Mouse (Mus musculus) heart, embryonic 13.5 days (tissue): ENCODE results near the gene B3galt4. TPM values are rescaled to one million over a fixed set of nuclear protein-coding genes. Genes with fewer than 3 reads are reported as not detected.

Source experiments
- ATAC-seq: fragments of 200-750 bp; cut with Nextera tagmentation; 2 replicates; pipeline ENCODE4 v1.8.0; 2017; ENCODE audit warnings: moderate TSS enrichment; ENCODE audit not compliant: insufficient number of reproducible peaks, low FRiP score, low TSS enrichment; ENCODE audit errors: extremely low read depth
- H3K27ac ChIP-seq: fragments of 300-500 bp; sonication (generic); replicated peaks from 2 replicates; pipeline ENCODE4 v1.5.1; 2015; ENCODE audit warnings: moderate library complexity, mild to moderate bottlenecking, inconsistent platforms
- H3K27me3 ChIP-seq: fragments of 300-500 bp; sonication (generic); replicated peaks from 2 replicates; pipeline ENCODE4 v1.6.1; 2015; ENCODE audit warnings: mild to moderate bottlenecking, inconsistent platforms
- H3K36me3 ChIP-seq: fragments of 300-500 bp; sonication (generic); 2 replicates; pipeline ENCODE4 v1.6.1; 2015; ENCODE audit warnings: mild to moderate bottlenecking, inconsistent platforms
- H3K4me1 ChIP-seq: fragments of 300-500 bp; sonication (generic); 2 replicates; pipeline ENCODE4 v1.6.1; 2015; ENCODE audit warnings: inconsistent platforms
- H3K4me2 ChIP-seq: fragments of 300-500 bp; sonication (generic); 2 replicates; pipeline ENCODE4 v1.6.1; 2015; ENCODE audit warnings: inconsistent platforms, mild to moderate bottlenecking, moderate library complexity
- H3K4me3 ChIP-seq: fragments of 300-500 bp; sonication (generic); 2 replicates; pipeline ENCODE4 v1.5.1; 2015; ENCODE audit warnings: moderate library complexity, mild to moderate bottlenecking, inconsistent platforms
- H3K9ac ChIP-seq: fragments of 300-500 bp; sonication (generic); 2 replicates; pipeline ENCODE4 v1.6.1; 2015; ENCODE audit warnings: inconsistent platforms, mild to moderate bottlenecking, moderate library complexity
- H3K9me3 ChIP-seq: fragments of 300-500 bp; sonication (generic); 2 replicates; pipeline ENCODE4 v1.6.1; 2016; ENCODE audit warnings: inconsistent platforms
- WGBS: fragments of 180-500 bp; shearing (Covaris S2); methylation state at CpG from one replicate; pipeline ENCODE4 v1.1.7; 2015; ENCODE audit warnings: mixed read lengths; 5-methylcytosine and 5-hydroxymethylcytosine counted together
- polyA plus RNA-seq: library from polyadenylated mRNA; unstranded; fragments of >200 nt; fragmentation: Nextera tagmentation; extraction: Ambion mirVana; gene quantifications from 2 replicates; pipeline ENCODE4 v1.2.1, GENCODE M21; 2015

The B3galt4 gene
- polyA plus RNA-seq, 1 experiment from 2014 or later: 4.5 TPM

DNA sequence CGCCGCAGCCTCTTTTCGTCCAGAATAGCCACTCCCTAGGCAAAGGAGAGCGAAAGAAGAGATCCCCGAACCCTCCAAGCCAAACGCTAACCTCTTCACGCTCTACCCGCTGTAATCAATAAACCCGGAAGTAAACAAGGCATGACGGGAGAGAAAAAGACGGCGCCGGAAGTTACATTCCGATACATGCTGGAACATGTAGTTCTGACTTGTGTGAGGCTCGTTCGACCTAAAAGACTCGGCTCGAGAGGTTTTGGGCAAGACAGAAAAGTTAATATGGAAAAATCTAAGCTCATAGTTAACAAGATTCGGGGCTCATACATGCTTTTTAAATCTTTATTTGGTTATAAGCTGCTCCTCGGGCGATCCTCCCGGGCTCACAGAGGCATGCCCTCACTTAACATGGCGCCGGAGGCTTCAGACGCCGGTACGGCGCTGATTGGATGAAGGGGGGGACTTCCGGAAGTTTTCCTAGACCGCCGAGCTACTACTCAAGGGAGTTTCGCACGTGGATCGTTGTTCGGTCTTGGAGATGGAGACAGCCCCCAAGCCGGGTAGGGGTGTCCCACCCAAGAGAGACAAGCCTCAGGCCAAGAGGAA, 11.0 kb downstream of the B3galt4 start, which contains the start of the genes Pfdn6 and Wdr46:
TSS of gene Pfdn6 (minus strand) at position 138 of the 600 bp plus-strand sequence.
TSS of gene Wdr46 (plus strand) at position 455 of the 600 bp plus-strand sequence.
- WGBS: under 1% methylated on average over 36 of the region's 36 CpGs
- peak within 1 kb of the TSS; percentile 95 for H3K4me2 ChIP-seq

DNA sequence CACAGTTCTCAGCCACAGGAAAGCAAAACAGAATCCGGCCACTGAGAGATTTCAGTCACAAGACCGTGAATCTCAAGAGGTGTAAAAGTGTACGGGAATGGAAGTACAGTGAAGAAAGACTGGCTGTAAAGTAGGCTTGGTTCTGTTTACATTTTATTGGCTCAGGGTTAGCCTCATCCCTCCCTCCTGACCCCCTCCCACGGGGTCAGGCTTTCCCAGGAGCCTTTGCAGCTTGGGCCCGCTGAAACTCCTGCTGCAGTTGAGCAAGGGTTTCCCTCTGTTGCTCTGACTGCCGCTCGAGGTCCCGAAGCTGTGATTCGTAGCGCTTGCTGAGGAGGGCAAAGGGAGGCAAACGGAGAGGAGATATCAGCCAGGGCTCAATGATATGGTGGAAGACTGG, 12.5 kb downstream of the B3galt4 start:
- Histone ChIP-seq H3K4me2 (peak overlapping the region; percentile 95), H3K4me3 (peak overlapping the region; percentile 92), H3K36me3 (peaks cover 67% of the 10 kb centered on the region), H3K27ac (no peak overlapping the region), H3K4me1 (peaks cover 23% of the 10 kb centered on the region), H3K27me3 (no peaks in the 10 kb centered on the region), H3K9ac (no peak overlapping the region), H3K9me3 (no peaks in the 10 kb centered on the region)
- no peak for ATAC-seq
- 77% methylated on average over 11 of the region's 11 CpGs for WGBS

More for the DNA sequence above, 11.0 kb downstream of the B3galt4 start, which contains the start of the genes Pfdn6 and Wdr46:
- peak; percentile 64; the same call in 1 of the 2 replicates for ATAC-seq
- Histone ChIP-seq H3K36me3 (peaks cover 67% of the 10 kb centered on the region), H3K4me1 (peaks cover 23% of the 10 kb centered on the region), H3K4me3 (peak within 1 kb of the TSS; percentile 92), H3K9me3 (no peaks in the 10 kb centered on the region), H3K27ac (peak within 1 kb of the TSS; percentile 28; the same call in 1 of the 2 replicates), H3K27me3 (no peaks in the 10 kb centered on the region), H3K9ac (peak within 1 kb of the TSS; percentile 97)

DNA sequence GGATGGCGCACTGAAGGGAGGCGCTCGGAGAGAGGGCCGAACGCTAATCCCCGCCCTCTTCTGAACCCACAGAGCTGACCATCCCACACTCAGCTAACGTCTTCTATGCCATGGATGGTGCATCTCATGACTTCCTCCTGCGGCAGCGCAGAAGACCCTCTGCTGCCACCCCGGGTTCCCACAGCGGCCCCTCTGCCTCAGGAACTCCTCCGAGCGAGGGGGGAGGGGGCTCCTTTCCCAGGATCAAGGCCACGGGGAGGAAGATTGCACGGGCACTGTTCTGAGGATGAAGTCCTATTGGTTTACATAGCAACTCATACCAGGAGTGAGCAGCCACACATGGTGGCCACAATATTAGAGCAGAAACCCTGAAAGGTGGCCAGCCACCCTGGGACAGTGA, 14.3 kb downstream of the B3galt4 start:
- no peak overlapping the region for H3K4me3 ChIP-seq
- H3K4me1 ChIP-seq: peaks cover 23% of the 10 kb centered on the region
- H3K27me3 ChIP-seq: no peaks in the 10 kb centered on the region
- H3K4me2 ChIP-seq: no peak overlapping the region
- peaks cover 71% of the 10 kb centered on the region for H3K36me3 ChIP-seq
- H3K27ac ChIP-seq: no peak overlapping the region
- ATAC-seq: no peak
- no peaks in the 10 kb centered on the region for H3K9me3 ChIP-seq
- no peak overlapping the region for H3K9ac ChIP-seq
- WGBS: 79% methylated on average over 15 of the region's 15 CpGs

DNA sequence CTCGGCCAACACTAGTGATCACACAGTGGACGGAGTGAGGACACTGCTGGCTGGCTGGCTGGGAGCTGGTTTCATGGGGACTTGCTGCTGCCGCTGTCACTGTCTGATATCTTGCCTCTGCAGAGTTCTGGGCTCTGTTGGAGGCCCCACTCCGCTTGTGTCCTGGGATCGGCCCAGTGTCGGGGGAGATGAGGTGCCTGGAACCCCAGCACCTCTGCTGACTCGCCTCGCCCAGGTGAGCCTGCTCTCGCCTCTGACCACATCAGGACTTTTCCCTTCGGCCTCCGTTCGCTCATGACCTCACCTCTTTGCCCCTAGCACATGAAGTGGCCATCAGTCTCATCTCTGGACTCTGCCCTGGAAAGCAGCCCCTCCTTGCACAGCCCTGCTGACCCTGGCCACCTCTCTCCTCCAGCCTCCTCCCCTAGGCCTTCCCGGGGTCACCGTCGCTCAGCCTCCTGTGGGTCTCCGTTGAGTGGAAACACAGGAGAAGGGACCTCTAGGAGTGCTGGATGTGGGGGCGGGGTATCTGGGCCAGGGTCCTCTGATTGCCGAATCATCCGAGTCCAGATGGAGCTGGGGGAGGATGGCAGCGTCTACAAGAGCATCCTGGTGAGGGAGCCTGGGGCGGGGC, 15.7 kb downstream of the B3galt4 start:
- no peak overlapping the region for H3K4me2 ChIP-seq
- H3K27ac ChIP-seq: no peak overlapping the region
- H3K4me1 ChIP-seq: peaks cover 22% of the 10 kb centered on the region
- H3K36me3 ChIP-seq: peaks cover 71% of the 10 kb centered on the region
- no peak for ATAC-seq
- no peaks in the 10 kb centered on the region for H3K9me3 ChIP-seq
- no peaks in the 10 kb centered on the region for H3K27me3 ChIP-seq
- WGBS: 83% methylated on average over 21 of the region's 21 CpGs
- H3K4me3 ChIP-seq: no peak overlapping the region
- H3K9ac ChIP-seq: no peak overlapping the region

DNA sequence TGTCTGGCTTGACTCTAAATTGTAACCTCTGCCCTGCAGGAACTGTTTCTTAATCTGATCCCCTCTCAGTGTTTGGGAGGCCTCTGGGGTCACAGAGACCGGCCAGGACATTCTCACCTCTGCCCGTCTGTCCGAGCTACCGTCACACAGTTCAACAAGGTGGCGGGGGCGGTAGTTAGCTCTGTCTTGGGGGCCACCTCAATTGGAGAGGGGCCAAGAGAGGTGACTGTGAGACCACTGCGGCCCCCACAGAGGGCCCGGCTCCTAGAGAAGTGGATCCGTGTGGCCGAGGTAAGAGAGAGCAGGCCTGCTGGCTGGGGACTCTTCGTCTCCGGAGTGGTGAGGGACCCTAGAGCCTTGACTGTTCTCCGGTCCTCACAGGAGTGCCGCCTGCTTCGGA, 18.3 kb downstream of the B3galt4 start:
- ATAC-seq: no peak

DNA sequence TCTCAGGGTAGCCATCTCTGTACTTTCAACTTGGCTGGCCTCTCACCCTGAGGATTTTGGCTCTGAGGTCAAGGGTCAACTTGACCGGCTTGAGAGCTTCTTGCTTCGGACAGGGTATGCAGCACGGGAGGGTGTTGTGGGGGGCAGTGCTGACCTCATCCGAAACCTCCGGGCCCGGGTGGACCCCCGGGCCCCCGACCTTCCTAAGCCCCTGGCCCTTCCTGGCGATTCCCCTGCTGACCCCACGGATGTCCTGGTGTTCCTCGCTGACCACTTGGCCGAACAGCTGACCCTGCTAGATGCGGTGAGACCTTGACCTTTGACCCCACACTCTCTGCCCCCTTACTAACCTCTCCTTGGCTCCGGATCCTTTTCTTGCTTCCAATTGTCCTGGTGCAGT, 18.8 kb downstream of the B3galt4 start:
- Histone ChIP-seq H3K4me3 (no peak overlapping the region), H3K9me3 (no peaks in the 10 kb centered on the region), H3K36me3 (peaks cover 63% of the 10 kb centered on the region), H3K4me2 (no peak overlapping the region), H3K27ac (no peak overlapping the region), H3K4me1 (peaks cover 25% of the 10 kb centered on the region), H3K9ac (no peak overlapping the region), H3K27me3 (no peaks in the 10 kb centered on the region)
- ATAC-seq: no peak
- WGBS: 84% methylated on average over 14 of the region's 14 CpGs

More for the DNA sequence above, 18.3 kb downstream of the B3galt4 start:
- Histone ChIP-seq H3K4me2 (no peak overlapping the region), H3K9ac (no peak overlapping the region), H3K9me3 (no peaks in the 10 kb centered on the region), H3K27me3 (no peaks in the 10 kb centered on the region), H3K36me3 (peaks cover 62% of the 10 kb centered on the region), H3K4me1 (peaks cover 22% of the 10 kb centered on the region), H3K4me3 (no peak overlapping the region), H3K27ac (no peak overlapping the region)
- WGBS: 90% methylated on average over 15 of the region's 15 CpGs

DNA sequence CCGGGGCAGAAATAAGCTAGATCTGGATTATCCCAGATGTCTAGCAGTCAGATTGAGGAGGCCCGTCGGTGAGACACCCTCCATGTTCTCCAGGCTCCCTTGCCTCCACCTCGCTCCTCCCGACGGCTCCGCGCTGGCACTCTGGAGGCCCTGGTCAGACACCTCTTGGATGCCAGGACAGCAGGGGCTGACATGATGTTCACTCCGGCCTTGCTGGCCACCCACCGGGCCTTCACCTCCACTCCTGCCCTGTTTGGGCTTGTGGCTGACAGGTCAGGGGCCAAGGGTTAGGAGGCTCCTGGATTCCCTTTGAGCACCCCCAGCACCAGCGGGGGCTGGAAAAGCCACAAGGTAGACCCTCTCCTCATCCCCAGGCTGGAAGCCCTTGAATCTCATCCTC, 19.3 kb downstream of the B3galt4 start:
- H3K36me3 ChIP-seq: peaks cover 63% of the 10 kb centered on the region
- H3K4me2 ChIP-seq: no peak overlapping the region

DNA sequence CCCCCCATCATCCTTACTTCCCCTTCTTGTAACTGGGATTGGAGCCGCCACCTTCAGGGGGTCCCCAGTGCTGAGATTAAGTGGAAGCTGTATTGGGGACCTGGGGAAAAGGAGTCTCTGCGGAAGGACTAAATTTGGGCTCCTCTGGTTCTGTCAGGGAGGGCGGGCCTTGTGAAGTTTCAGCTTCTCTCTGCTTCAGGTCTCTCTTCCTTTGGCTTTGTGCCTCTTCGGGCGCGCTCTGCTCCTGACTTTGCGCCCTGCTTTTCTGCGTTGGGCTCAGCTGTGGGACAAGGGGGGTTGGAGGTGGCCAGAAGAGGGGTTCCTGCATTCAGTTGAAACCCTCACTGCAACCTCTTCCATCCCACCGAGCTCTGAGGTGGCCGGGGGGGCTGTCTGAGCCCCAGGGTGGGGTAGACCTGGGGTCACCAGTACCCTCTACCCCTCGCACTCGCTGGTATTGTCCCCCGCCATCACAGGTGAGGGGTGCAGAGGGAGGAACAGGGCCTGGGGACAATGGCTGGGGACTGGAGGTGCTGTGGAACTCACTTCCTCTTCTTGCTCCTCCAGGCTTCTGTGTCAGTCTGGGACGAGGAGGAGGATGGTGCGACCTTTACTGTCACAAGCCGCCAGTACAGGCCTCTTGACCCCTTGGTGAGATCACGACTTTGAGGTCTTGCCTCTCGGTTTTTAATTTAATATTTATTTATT, 20.0 kb downstream of the B3galt4 start:
- peak overlapping the region; percentile 100 for H3K4me2 ChIP-seq
- 39% methylated on average over 18 of the region's 18 CpGs for WGBS
- peaks cover 61% of the 10 kb centered on the region for H3K36me3 ChIP-seq
- peaks cover 25% of the 10 kb centered on the region for H3K4me1 ChIP-seq
- H3K9ac ChIP-seq: peak overlapping the region; percentile 98
- H3K4me3 ChIP-seq: peak overlapping the region; percentile 96
- H3K9me3 ChIP-seq: no peaks in the 10 kb centered on the region
- no peak overlapping the region for H3K27ac ChIP-seq
- ATAC-seq: no peak
- H3K27me3 ChIP-seq: no peaks in the 10 kb centered on the region

More for the DNA sequence above, 19.3 kb downstream of the B3galt4 start:
- Histone ChIP-seq H3K9me3 (no peaks in the 10 kb centered on the region), H3K4me3 (no peak overlapping the region), H3K9ac (no peak overlapping the region), H3K27me3 (no peaks in the 10 kb centered on the region), H3K4me1 (peaks cover 25% of the 10 kb centered on the region), H3K27ac (no peak overlapping the region)
- ATAC-seq: no peak
- WGBS: 86% methylated on average over 11 of the region's 11 CpGs

DNA sequence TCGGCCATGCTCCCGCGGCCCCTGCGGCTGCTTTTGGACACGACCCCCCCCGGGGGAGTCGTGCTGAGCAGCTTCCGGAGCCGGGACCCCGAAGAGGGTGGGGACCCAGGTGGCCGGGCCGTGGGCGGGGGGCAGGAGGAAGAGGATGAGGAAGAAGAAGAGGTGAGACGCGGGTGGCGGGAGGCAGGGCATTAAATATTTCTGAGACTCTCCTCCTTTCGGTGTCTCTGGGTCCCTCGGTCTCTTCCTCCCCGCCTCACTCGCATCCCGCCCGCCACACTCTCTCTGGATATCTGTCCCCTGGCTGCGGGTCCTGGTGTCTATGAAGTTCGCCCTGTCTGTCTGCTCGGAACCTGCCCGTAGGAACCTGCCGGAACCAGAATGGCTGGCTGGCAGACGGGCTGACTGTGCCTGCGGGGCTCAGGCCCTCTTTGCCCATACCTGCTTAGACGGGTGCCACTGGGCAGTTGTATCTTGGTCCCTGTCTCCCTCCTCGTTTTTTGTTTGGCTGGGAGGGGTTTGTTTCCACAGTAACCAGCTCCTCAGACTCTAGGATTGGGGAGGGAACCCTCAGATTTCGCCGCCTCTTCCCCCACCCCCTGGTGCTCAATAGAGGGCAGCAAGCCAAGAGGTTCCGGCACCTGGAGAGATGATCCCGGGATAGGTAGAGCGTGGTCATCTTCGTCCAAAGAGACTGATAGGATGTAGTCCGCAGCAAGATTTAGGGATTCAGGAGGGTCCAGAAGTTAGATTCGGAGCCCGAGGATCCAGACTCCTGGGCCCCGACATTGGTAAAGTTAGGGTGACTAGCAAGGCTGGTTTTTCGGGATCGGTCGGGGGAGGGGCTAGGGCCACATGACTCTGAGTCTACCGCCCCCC, 20.8 kb downstream of the B3galt4 start:
- H3K36me3 ChIP-seq: peaks cover 61% of the 10 kb centered on the region
- no peaks in the 10 kb centered on the region for H3K27me3 ChIP-seq
- 1% methylated on average over 44 of the region's 45 CpGs for WGBS
- H3K4me1 ChIP-seq: peaks cover 25% of the 10 kb centered on the region
- peak overlapping the region; percentile 98 for H3K9ac ChIP-seq
- peak overlapping the region; percentile 99 for H3K27ac ChIP-seq
- peak overlapping the region; percentile 96 for H3K4me3 ChIP-seq
- no peaks in the 10 kb centered on the region for H3K9me3 ChIP-seq
- H3K4me2 ChIP-seq: peak overlapping the region; percentile 100
- no peak for ATAC-seq

DNA sequence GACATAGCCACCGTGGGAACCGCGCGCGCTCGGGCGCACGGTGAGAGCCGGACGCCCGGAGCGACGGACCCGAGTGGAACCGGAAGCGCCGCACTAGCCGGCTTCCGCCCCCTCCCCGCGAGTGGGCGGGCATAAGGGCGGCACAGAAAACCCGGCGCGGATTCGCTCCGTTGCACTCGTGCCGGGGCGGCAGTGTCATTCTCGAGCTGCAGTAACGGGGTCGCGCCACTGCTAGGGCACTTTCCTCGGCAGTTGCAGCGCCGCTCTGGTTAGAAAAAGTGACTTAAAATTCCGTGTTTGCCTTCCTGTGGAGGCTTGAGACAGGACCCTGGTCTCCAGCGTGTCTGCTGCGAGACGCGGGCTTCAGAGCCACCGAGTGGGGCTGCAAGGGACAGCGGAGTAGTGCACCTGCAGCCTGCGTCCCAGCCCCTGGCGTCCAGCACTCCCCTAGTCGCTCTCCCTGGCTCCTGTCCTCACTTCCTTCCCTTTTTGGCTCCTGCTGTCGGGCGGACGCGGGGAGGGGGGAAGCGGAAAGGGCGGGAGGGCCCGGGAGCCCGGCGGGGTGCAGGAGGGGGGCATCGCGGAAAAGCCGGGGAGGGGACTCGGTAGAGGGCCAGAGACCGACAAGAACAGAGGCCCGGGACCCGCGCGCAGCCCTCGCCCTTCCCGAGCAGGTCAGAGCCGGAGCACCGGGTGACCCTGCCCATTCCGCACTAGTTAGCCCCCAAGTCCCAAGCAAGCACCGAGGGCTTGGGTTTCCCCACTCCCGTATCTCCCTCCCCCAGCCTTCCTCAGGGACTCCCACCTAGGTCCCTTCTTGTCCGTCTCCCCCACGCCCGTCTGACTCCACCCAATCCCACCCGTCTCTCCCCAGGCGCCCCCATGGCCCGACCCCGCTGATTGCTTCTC, 21.7 kb downstream of the B3galt4 start, which contains the start of gene Rgl2:
TSS of gene Rgl2 (plus strand) at position 173 of the 909 bp plus-strand sequence.
- peaks cover 59% of the 10 kb centered on the region for H3K36me3 ChIP-seq
- H3K27me3 ChIP-seq: no peaks in the 10 kb centered on the region
- peaks cover 25% of the 10 kb centered on the region for H3K4me1 ChIP-seq
- WGBS: under 1% methylated on average over 77 of the region's 80 CpGs
- no peaks in the 10 kb centered on the region for H3K9me3 ChIP-seq
- H3K4me3 ChIP-seq: peak within 1 kb of the TSS; percentile 96
- peak within 1 kb of the TSS; percentile 99 for H3K27ac ChIP-seq
- peak within 1 kb of the TSS; percentile 100 for H3K4me2 ChIP-seq
- H3K9ac ChIP-seq: peak within 1 kb of the TSS; percentile 98
- peak; percentile 72 for ATAC-seq
